Mouse (Mus musculus) intestine, postnatal 0 days (tissue): ENCODE measurements around the gene Aurkaip1. TPM values are rescaled to one million over a fixed set of nuclear protein-coding genes. Genes with fewer than 3 reads are reported as not detected.
A peak's percentile ranks its signal among the peaks of the same experiment; 100 is the strongest.

Experiments
- ATAC-seq: fragments of 200-750 bp; cut with Nextera tagmentation; 2 replicates; pipeline ENCODE4 v1.8.0; 2017; ENCODE audit warnings: mild to moderate bottlenecking, moderate TSS enrichment, moderate library complexity
- H3K27ac ChIP-seq: fragments of 300-500 bp; sonication (generic); 2 replicates; pipeline ENCODE4 v1.5.1; 2014; ENCODE audit warnings: mild to moderate bottlenecking, low read depth, low read length, moderate library complexity
- H3K27me3 ChIP-seq: fragments of 300-500 bp; sonication (generic); replicated peaks from 2 replicates; pipeline ENCODE4 v1.6.1; 2014; ENCODE audit warnings: low read length, mixed read lengths; ENCODE audit not compliant: control insufficient read depth, insufficient read depth
- H3K36me3 ChIP-seq: fragments of 300-500 bp; sonication (generic); 2 replicates; pipeline ENCODE4 v1.6.1; 2014; ENCODE audit warnings: mild to moderate bottlenecking, moderate library complexity; ENCODE audit not compliant: control insufficient read depth, insufficient read depth
- H3K4me1 ChIP-seq: fragments of 300-500 bp; sonication (generic); replicated peaks from 2 replicates; pipeline ENCODE4 v1.6.1; 2014; ENCODE audit warnings: antibody characterized with exemption, low read length, mixed read lengths; ENCODE audit not compliant: control insufficient read depth, insufficient read depth
- H3K4me2 ChIP-seq: fragments of 300-500 bp; sonication (generic); replicated peaks from 2 replicates; pipeline ENCODE4 v1.6.1; 2014; ENCODE audit warnings: low read depth, mild to moderate bottlenecking, moderate library complexity
- H3K4me3 ChIP-seq: fragments of 300-500 bp; sonication (generic); 2 replicates; pipeline ENCODE4 v1.5.1; 2014; ENCODE audit warnings: low read depth, low read length
- H3K9ac ChIP-seq: fragments of 300-500 bp; sonication (generic); 2 replicates; pipeline ENCODE4 v1.6.1; 2014; ENCODE audit warnings: mild to moderate bottlenecking, low read depth, low read length
- H3K9me3 ChIP-seq: fragments of 300-500 bp; sonication (generic); 2 replicates; pipeline ENCODE4 v1.6.1; 2016; ENCODE audit warnings: mixed run types; ENCODE audit not compliant: control insufficient read depth
- CTCF ChIP-seq: sonication (generic); IDR thresholded peaks from 2 replicates; pipeline ENCODE4 v1.5.1; 2016; ENCODE audit warnings: low read depth, mild to moderate bottlenecking, control low read depth, antibody characterized with exemption, moderate library complexity
- WGBS: fragments of 180-500 bp; shearing (Covaris S2); extraction: QIAGEN DNeasy Blood & Tissue Kit; methylation state at CpG from one replicate; pipeline ENCODE4 v1.1.7; 2014; 5-methylcytosine and 5-hydroxymethylcytosine counted together
- polyA plus RNA-seq: library from polyadenylated mRNA; unstranded; fragments of >200 nt; fragmentation: Nextera tagmentation; extraction: Ambion mirVana; gene quantifications from 2 replicates; pipeline ENCODE4 v1.2.1, GENCODE M21; 2015

The Aurkaip1 gene
- polyA plus RNA-seq, 1 experiment from 2014 or later, result 152 TPM

- Histone ChIP-seq H3K4me3 (no peak overlapping the region), H3K27me3 (no peaks in the 10 kb centered on the region), H3K4me1 (0 out of 2 replicates have a peak, but pooled peaks cover 3% of the 10 kb centered on the region), H3K4me2 (no peak overlapping the region), H3K27ac (no peak overlapping the region), H3K36me3 (no peaks in the 10 kb centered on the region), H3K9me3 (no peaks in the 10 kb centered on the region), H3K9ac (no peak overlapping the region)
- TF ChIP-seq CTCF, result peak; percentile 89
- no peak; the same call in 1 of the 2 replicates for ATAC-seq
- 32% methylated on average over 2 of the region's 2 CpGs for WGBS
Observed at GRCm38 (mm10) chr4:155833836-155834235, 2.8 kb downstream of the Aurkaip1 start.

- Histone ChIP-seq H3K27ac (peak overlapping the region; percentile 74), H3K4me3 (no peak overlapping the region), H3K4me1 (no peaks in the 10 kb centered on the region), H3K4me2 (no peak overlapping the region), H3K9ac (no peak overlapping the region), H3K36me3 (peaks cover 5% of the 10 kb centered on the region; the same call in 1 of the 2 replicates), H3K9me3 (no peaks in the 10 kb centered on the region), H3K27me3 (no peaks in the 10 kb centered on the region)
- no peak for ATAC-seq
- 57% methylated on average over 11 of the region's 11 CpGs for WGBS
- TF ChIP-seq CTCF, result no peak
Observed at GRCm38 (mm10) chr4:155837404-155838010, 6.4 kb downstream of the Aurkaip1 start.

- ATAC-seq, result no peak
- H3K4me3 ChIP-seq, result no peak overlapping the region
- WGBS, result 52% methylated on average over 8 of the region's 8 CpGs
- H3K9ac ChIP-seq, result no peak overlapping the region
- H3K27ac ChIP-seq, result peak overlapping the region; percentile 74
- H3K27me3 ChIP-seq, result no peaks in the 10 kb centered on the region
- peaks cover 9% of the 10 kb centered on the region; the same call in 1 of the 2 replicates for H3K36me3 ChIP-seq
- no peak overlapping the region; the same call in 1 of the 2 replicates for H3K4me2 ChIP-seq
- no peaks in the 10 kb centered on the region for H3K9me3 ChIP-seq
- no peak for TF ChIP-seq CTCF
- H3K4me1 ChIP-seq, result no peaks in the 10 kb centered on the region
Observed at GRCm38 (mm10) chr4:155838187-155839153, 7.4 kb downstream of the Aurkaip1 start.

GRCm38 (mm10) chr4:155839483-155839910, 8.4 kb downstream of the Aurkaip1 start, which contains the start of gene Mxra8:
Gene Mxra8, plus strand, starts transcription at chr4:155839680.
- TF ChIP-seq CTCF, result no peak
- H3K4me3 ChIP-seq, result peak within 1 kb of the TSS; percentile 50
- ATAC-seq, result peak; percentile 62
- H3K36me3 ChIP-seq, result peaks cover 9% of the 10 kb centered on the region; the same call in 1 of the 2 replicates
- WGBS, result 25% methylated on average over 16 of the region's 16 CpGs
- peak within 1 kb of the TSS; percentile 87 for H3K4me2 ChIP-seq
- no peaks in the 10 kb centered on the region for H3K9me3 ChIP-seq
- H3K27ac ChIP-seq, result peak within 1 kb of the TSS; percentile 74
- no peaks in the 10 kb centered on the region for H3K4me1 ChIP-seq
- H3K27me3 ChIP-seq, result no peaks in the 10 kb centered on the region
- H3K9ac ChIP-seq, result peak within 1 kb of the TSS; percentile 58

GRCm38 (mm10) chr4:155840076-155841002, 9.3 kb downstream of the Aurkaip1 start:
- peak overlapping the region; percentile 87 for H3K4me2 ChIP-seq
- peak overlapping the region; percentile 50 for H3K4me3 ChIP-seq
- peak; percentile 4; the same call in 1 of the 2 replicates for ATAC-seq
- no peaks in the 10 kb centered on the region for H3K27me3 ChIP-seq
- WGBS, result 16% methylated on average over 8 of the region's 8 CpGs
- no peaks in the 10 kb centered on the region for H3K9me3 ChIP-seq
- peak overlapping the region; percentile 74; the same call in 1 of the 2 replicates for H3K27ac ChIP-seq
- no peak for TF ChIP-seq CTCF
- peaks cover 9% of the 10 kb centered on the region; the same call in 1 of the 2 replicates for H3K36me3 ChIP-seq
- peak overlapping the region; percentile 58 for H3K9ac ChIP-seq
- H3K4me1 ChIP-seq, result no peaks in the 10 kb centered on the region
